Mouse (Mus musculus) cerebellum, adult 2 months (tissue): ENCODE results near the gene Gimap5.

Source experiments
- CTCF ChIP-seq: fragments of 200-500 bp; IDR thresholded peaks from 2 replicates; pipeline ENCODE4 v1.5.1; 2011; ENCODE audit warnings: low read depth, mild to moderate bottlenecking, control low read depth, low read length, moderate library complexity, borderline replicate concordance; ENCODE audit not compliant: insufficient read depth
- POLR2A ChIP-seq: fragments of 200-500 bp; IDR thresholded peaks from 2 replicates; pipeline ENCODE4 v1.6.1; 2011; ENCODE audit warnings: low read length, control low read depth, borderline replicate concordance; ENCODE audit not compliant: insufficient read depth

DNA sequence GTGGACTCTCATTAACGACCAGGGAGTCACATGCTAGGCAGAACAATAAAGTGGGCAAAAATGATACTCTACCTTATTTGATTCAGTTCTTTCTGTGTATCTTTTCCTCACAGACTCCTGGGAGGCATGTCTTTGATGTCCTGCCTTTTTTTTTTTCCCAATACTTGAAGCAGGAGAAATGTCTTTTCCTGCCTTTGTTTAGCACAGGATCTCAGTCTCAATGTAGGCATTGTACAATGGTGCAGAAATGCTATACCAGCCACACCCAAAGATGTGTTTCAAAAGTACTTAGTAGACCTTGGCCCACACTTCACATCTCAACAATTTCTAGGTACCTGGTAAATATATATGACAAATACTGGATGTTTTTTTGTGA, 48.5 kb upstream of the Gimap5 start:
- no peak for TF ChIP-seq CTCF
- no peak for TF ChIP-seq POLR2A
